Mouse (Mus musculus) ES-Bruce4 (cell line): ENCODE data around the gene Gucy2g. TPM values are rescaled to one million over a fixed set of nuclear protein-coding genes. Genes with fewer than 3 reads are reported as not detected.

Source experiments
- H3K27ac ChIP-seq: 2 replicates; pipeline ENCODE4 v1.5.1; 2012; ENCODE audit warnings: low read length, inconsistent platforms; ENCODE audit not compliant: insufficient read depth
- H3K27me3 ChIP-seq: 2 replicates; pipeline ENCODE4 v1.6.1; 2012; ENCODE audit warnings: mild to moderate bottlenecking, low read length, inconsistent platforms; ENCODE audit not compliant: control insufficient read depth, poor library complexity, insufficient read depth, severe bottlenecking
- H3K36me3 ChIP-seq: 2 replicates; pipeline ENCODE4 v1.6.1; 2012; ENCODE audit warnings: inconsistent platforms, mild to moderate bottlenecking, low read length, moderate library complexity; ENCODE audit not compliant: control insufficient read depth, poor library complexity, insufficient read depth, severe bottlenecking
- H3K4me1 ChIP-seq: one replicate; pipeline ENCODE4 v1.8.1; 2011; ENCODE audit warnings: low read length; ENCODE audit not compliant: control insufficient read depth, insufficient read depth
- H3K4me3 ChIP-seq: 2 replicates; pipeline ENCODE4 v1.5.1; 2011; ENCODE audit warnings: low read depth, mild to moderate bottlenecking, low read length
- H3K9ac ChIP-seq: 2 replicates; pipeline ENCODE4 v1.6.1; 2012; ENCODE audit warnings: low read depth, mild to moderate bottlenecking, inconsistent platforms; ENCODE audit not compliant: poor library complexity, severe bottlenecking
- H3K9me3 ChIP-seq: replicated peaks from 2 replicates; pipeline ENCODE4 v1.6.1; 2012; ENCODE audit warnings: mild to moderate bottlenecking, low read length, inconsistent platforms; ENCODE audit not compliant: control insufficient read depth, poor library complexity, insufficient read depth, severe bottlenecking
- CTCF ChIP-seq: IDR thresholded peaks from one replicate; pipeline ENCODE4 v1.8.1; 2011; ENCODE audit warnings: low read depth, low read length
- EP300 ChIP-seq: IDR thresholded peaks from 2 replicates; pipeline ENCODE4 v1.6.1; 2011; ENCODE audit warnings: low read depth, low read length; ENCODE audit not compliant: insufficient read depth
- POLR2A ChIP-seq: IDR thresholded peaks from one replicate; pipeline ENCODE4 v1.8.1; 2011; ENCODE audit warnings: low read length; ENCODE audit not compliant: insufficient read depth
- polyA plus RNA-seq: library from polyadenylated mRNA; stranded (reverse); fragments of >200 nt; gene quantifications from 2 replicates; pipeline ENCODE4 v1.2.4, GENCODE M21; 2011; ENCODE audit warnings: low read depth; ENCODE audit not compliant: missing spikeins, insufficient read depth, insufficient read length

Gene Gucy2g
- polyA plus RNA-seq = 0.25 TPM in 1 of 2 replicates, not detected in the other

DNA sequence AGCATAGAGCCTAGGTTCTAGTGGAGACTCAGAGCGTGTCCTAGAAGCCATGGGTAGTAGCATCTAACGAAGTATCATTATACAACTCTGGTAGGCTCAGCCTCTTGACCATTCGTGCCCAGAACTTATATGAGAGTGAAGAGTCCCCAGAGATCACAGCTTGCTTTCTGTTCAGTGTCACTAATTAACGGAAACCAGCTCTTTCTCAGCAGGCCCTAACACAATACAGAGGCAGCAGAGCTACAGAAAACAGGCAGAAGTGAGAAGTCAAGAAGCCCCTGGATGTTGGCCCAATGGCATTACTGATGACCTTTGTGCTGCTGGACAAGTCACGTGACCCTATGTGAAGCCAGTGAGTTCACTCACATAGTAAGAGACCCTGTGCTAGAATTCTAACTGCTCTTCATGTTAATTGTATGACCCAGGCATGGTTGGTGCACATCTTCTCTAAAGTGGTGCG is at the start of gene Gucy2g:
Gene Gucy2g (minus strand): TSS at position 51 of the 460 bp plus-strand sequence.
- TF ChIP-seq POLR2A (no peak), CTCF (no peak), EP300 (no peak)

DNA sequence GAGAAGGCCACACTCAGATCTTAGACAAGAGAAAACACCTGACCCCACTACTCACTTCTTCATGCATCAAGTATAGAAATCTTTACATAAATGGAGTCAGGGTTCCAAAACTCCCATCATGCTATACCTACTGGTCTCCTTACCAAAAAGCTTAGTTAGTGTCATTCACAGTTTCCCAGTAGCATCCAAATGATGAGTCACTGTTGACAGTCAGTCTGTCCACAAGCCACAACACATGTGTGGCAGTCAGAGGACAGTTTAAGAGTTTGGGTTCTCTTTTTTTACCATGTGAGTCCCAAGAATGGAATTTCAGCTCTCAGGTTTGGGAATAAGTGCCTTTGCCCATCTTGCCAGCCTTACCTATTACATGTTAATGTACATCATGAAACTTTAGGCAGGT is 47.9 kb upstream of the Gucy2g start:
- no peak for TF ChIP-seq POLR2A
- no peak for TF ChIP-seq CTCF
- TF ChIP-seq EP300 = no peak

More for the DNA sequence above, at the start of gene Gucy2g:
- no peak within 1 kb of the TSS for H3K4me3 ChIP-seq
- no peaks in the 10 kb centered on the region for H3K36me3 ChIP-seq
- no peak within 1 kb of the TSS for H3K9ac ChIP-seq
- H3K9me3 ChIP-seq = no peaks in the 10 kb centered on the region
- no peak within 1 kb of the TSS for H3K27ac ChIP-seq
- H3K27me3 ChIP-seq = 0 out of 2 replicates have a peak, but pooled peaks cover 2% of the 10 kb centered on the region
- H3K4me1 ChIP-seq = no peaks in the 10 kb centered on the region

GRCm38 (mm10) chr19:55286034-55286433 is 45.0 kb upstream of the Gucy2g start:
- no peak overlapping the region for H3K9ac ChIP-seq
- TF ChIP-seq POLR2A (no peak), CTCF (no peak), EP300 (no peak)
- H3K36me3 ChIP-seq = no peaks in the 10 kb centered on the region; the same call in 1 of the 2 replicates
- H3K4me3 ChIP-seq = no peak overlapping the region
- H3K4me1 ChIP-seq = no peaks in the 10 kb centered on the region
- no peaks in the 10 kb centered on the region for H3K27me3 ChIP-seq
- H3K9me3 ChIP-seq = no peaks in the 10 kb centered on the region; the same call in 1 of the 2 replicates
- H3K27ac ChIP-seq = no peak overlapping the region

More for the DNA sequence above, 47.9 kb upstream of the Gucy2g start:
- Histone ChIP-seq H3K9ac (no peak overlapping the region), H3K27ac (no peak overlapping the region), H3K4me3 (no peak overlapping the region), H3K4me1 (no peaks in the 10 kb centered on the region), H3K36me3 (no peaks in the 10 kb centered on the region; the same call in 1 of the 2 replicates), H3K27me3 (no peaks in the 10 kb centered on the region), H3K9me3 (no peaks in the 10 kb centered on the region; the same call in 1 of the 2 replicates)

DNA sequence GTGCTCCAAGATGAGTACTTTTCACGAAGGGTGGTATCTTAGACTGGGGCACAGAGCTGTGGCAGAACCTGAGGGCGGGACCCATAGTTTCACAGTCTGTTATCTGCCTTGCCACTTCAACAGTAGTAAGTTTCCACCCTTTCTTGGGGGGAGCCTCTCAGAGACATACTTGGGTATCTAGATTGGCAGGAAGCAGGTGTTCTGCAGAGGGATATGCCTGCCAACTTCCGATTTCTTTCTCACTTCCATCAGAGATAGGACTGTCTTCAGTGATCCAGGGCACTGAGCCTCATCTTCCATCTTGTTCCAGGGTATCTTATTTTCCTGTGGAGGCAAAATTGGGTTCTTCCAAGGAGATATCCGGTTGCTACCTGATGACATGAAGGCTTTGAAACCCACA is 43.1 kb upstream of the Gucy2g start:
- H3K4me3 ChIP-seq = no peak overlapping the region
- H3K9ac ChIP-seq = no peak overlapping the region
- TF ChIP-seq EP300 (no peak), CTCF (no peak), POLR2A (no peak)
- no peaks in the 10 kb centered on the region; the same call in 1 of the 2 replicates for H3K36me3 ChIP-seq
- H3K27ac ChIP-seq = no peak overlapping the region
- H3K9me3 ChIP-seq = no peaks in the 10 kb centered on the region; the same call in 1 of the 2 replicates
- H3K4me1 ChIP-seq = no peaks in the 10 kb centered on the region
- no peaks in the 10 kb centered on the region for H3K27me3 ChIP-seq

- Histone ChIP-seq H3K9ac (no peak overlapping the region), H3K36me3 (0 out of 2 replicates have a peak, but pooled peaks cover 3% of the 10 kb centered on the region), H3K4me1 (peaks cover 2% of the 10 kb centered on the region), H3K4me3 (no peak overlapping the region), H3K27me3 (no peaks in the 10 kb centered on the region), H3K27ac (no peak overlapping the region), H3K9me3 (no peaks in the 10 kb centered on the region)
- TF ChIP-seq EP300 = no peak
- TF ChIP-seq POLR2A = no peak
- TF ChIP-seq CTCF = no peak
These were observed 35.7 kb upstream of the Gucy2g start for GRCm38 (mm10) chr19:55276770-55277169.

DNA sequence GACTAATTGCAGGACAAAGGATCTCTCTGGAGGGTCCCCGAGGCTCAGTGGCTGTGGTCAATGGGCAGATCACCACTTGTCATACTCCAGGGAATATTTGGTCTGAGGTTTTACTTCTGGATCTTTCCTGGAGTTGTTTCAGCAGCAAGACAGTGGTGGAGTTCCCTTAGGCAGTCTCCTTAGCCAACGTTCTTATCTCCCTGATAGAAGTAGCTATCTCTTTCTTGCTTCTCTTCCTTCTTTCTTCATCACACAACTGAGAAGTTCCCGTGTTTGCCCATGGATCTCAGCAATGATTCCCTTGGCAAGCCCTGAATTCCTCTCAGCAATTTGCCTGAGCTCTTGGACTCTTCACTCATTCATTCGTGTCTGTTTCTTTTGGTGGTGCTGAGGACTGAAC is 35.1 kb upstream of the Gucy2g start:
- no peak for TF ChIP-seq POLR2A
- TF ChIP-seq CTCF = no peak
- TF ChIP-seq EP300 = no peak
- Histone ChIP-seq H3K9me3 (no peaks in the 10 kb centered on the region), H3K36me3 (0 out of 2 replicates have a peak, but pooled peaks cover 3% of the 10 kb centered on the region), H3K27me3 (no peaks in the 10 kb centered on the region), H3K4me1 (peaks cover 2% of the 10 kb centered on the region), H3K27ac (no peak overlapping the region), H3K4me3 (no peak overlapping the region), H3K9ac (no peak overlapping the region)
